Mouse (Mus musculus): ENCODE data around the gene Mtus2. TPM values are rescaled to one million over a fixed set of nuclear protein-coding genes. Genes with fewer than 3 reads are reported as not detected.

The Mtus2 gene
- total and polyA plus RNA-seq, 3 experiments: 0.03 to 0.13 TPM; not detected in 1

DNA sequence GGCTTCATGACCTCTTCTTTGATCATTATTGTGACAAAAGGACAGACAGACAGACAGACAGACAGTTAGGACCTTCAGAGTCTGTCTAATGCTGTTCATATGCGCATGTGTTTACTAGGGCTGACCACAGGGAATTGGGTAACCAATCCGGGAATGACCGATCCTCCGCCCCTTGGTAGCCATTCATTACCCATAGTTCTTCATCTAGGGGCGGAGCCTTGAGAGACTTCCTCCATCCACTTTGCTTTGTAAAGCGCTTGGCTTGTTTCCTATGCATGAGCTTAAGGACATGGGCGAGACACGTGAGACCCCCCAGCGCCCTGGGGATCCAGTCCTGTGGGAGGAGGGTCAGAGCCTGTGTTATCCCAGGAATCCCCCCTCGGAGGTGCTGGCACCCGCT lies 345.8 kb downstream of the Mtus2 start:
- H3K79me2 ChIP-seq (replicated peaks; ENCODE audit: control insufficient read depth, extremely low read depth, insufficient read depth, poor library complexity, severe bottlenecking): no peaks in the 10 kb centered on the region
- no peak overlapping the region for H3K4me2 ChIP-seq (ENCODE audit: insufficient read depth, low read depth, poor library complexity, severe bottlenecking)
- no peak for TF ChIP-seq MAX (IDR thresholded peaks at IDR 0.05; ENCODE audit: low read length)
- TF ChIP-seq RCOR1 (conservative IDR thresholded peaks at IDR 0.05; ENCODE audit: low read depth, low read length): no peak
- TF ChIP-seq CHD1 (IDR thresholded peaks at IDR 0.05; ENCODE audit: low read depth, low read length): no peak
- no peak for TF ChIP-seq POLR2A (IDR thresholded peaks at IDR 0.05; ENCODE audit: low read depth, low read length)
- TF ChIP-seq JUN (IDR thresholded peaks at IDR 0.05; ENCODE audit: insufficient read depth, low read depth, low read length): no peak
- H3K36me3 ChIP-seq (replicated peaks in 1 of 2; ENCODE audit: control insufficient read depth in 1 of 2, insufficient read depth in 1 of 2, low read length in 1 of 2): no peaks in the 10 kb centered on the region
- DNase-seq (ENCODE audit: extremely low read depth): no peak
- no peak overlapping the region for H3K4me3 ChIP-seq (replicated peaks in 1 of 3; ENCODE audit: low read depth in 2 of 3, low read length in 2 of 3, poor library complexity in 1 of 3)
- in situ Hi-C loops (cut with MboI; ENCODE audit: low pct_ligation_motif_present, low pct_unique_long_range_greater_than_20kb, low sequenced_read_pairs): no loop called here
- peaks cover 12% of the 10 kb centered on the region for H3K9me3 ChIP-seq (replicated peaks; ENCODE audit: low read length)
- peaks cover 0 to 3% of the 10 kb centered on the region in 2 experiments; a peak in 2 of 4 replicates for H3K4me1 ChIP-seq (ENCODE audit: control insufficient read depth in 1 of 2, insufficient read depth in 2 of 2)
- no peak overlapping the region for H3K27ac ChIP-seq (ENCODE audit: insufficient read depth, low read depth)
- dilution Hi-C loops (cut with MboI; ENCODE audit: extremely low pct_ligation_motif_present, extremely low pct_unique_long_range_greater_than_20kb, low sequenced_read_pairs): no loop called here
- H3K9ac ChIP-seq (ENCODE audit: insufficient read depth, low read depth): no peak overlapping the region
- peaks cover 57% of the 10 kb centered on the region for H3K27me3 ChIP-seq (replicated peaks)

DNA sequence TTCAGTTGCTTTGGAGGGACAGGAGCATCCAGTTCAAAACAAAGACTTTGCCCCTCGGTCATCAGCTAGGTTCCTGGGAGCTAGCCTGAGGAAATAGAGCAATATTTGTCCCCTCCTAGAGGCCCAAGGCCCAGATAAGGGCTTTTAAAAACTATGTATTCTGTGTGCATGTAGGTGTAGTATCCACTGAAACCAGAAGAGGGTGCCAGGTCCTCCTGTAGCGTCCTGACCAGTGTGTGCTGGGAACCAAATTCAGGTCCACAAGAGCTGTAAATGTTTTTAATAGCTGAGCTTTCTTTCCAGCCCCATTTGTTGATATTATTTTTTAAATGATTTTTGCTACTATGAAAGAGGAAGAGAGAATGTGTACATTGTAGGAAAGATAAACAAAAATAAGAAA lies 347.0 kb downstream of the Mtus2 start:
- Histone ChIP-seq H3K79me2 (replicated peaks; ENCODE audit: control insufficient read depth, extremely low read depth, insufficient read depth, poor library complexity, severe bottlenecking) (no peaks in the 10 kb centered on the region), H3K4me2 (ENCODE audit: insufficient read depth, low read depth, poor library complexity, severe bottlenecking) (no peak overlapping the region), H3K9ac (ENCODE audit: insufficient read depth, low read depth) (no peak overlapping the region), H3K4me3 (replicated peaks in 1 of 3; ENCODE audit: low read depth in 2 of 3, low read length in 2 of 3, poor library complexity in 1 of 3) (no peak overlapping the region), H3K36me3 (replicated peaks in 1 of 2; ENCODE audit: control insufficient read depth in 1 of 2, insufficient read depth in 1 of 2, low read length in 1 of 2) (no peaks in the 10 kb centered on the region), H3K9me3 (replicated peaks; ENCODE audit: low read length) (peaks cover 12% of the 10 kb centered on the region), H3K4me1 (ENCODE audit: control insufficient read depth in 1 of 2, insufficient read depth in 2 of 2) (peaks cover 0 to 3% of the 10 kb centered on the region in 2 experiments; a peak in 2 of 4 replicates), H3K27me3 (replicated peaks) (peaks cover 46% of the 10 kb centered on the region), H3K27ac (ENCODE audit: insufficient read depth, low read depth) (no peak overlapping the region)
- DNase-seq (ENCODE audit: extremely low read depth): no peak
- no peak for TF ChIP-seq CHD1 (IDR thresholded peaks at IDR 0.05; ENCODE audit: low read depth, low read length)
- dilution Hi-C loops (cut with MboI; ENCODE audit: extremely low pct_ligation_motif_present, extremely low pct_unique_long_range_greater_than_20kb, low sequenced_read_pairs) (no loop called here), in situ Hi-C loops (cut with MboI; ENCODE audit: low pct_ligation_motif_present, low pct_unique_long_range_greater_than_20kb, low sequenced_read_pairs) (no loop called here)

DNA sequence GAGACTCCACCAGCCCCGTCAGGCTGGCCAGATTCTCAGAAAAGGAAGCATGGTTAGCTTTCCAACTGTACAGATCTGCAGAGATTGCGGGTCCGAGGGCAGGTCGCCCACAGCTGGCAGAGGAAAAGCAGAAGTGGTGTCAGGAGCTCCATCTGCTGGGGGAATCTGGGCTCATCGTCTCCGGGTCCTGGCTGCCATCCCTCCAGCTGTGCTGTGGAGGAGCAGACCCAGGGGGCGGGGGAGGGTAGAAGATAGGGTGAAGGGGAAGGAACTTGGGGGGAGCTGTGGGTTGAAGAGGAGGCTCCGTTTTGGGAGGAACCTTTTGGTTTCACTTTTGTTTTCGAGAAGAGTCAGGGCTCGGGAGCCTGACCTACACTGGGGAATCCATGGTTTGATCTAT lies 353.7 kb downstream of the Mtus2 start:
- peak overlapping the region; percentile 39 for H3K4me2 ChIP-seq (ENCODE audit: insufficient read depth, low read depth, poor library complexity, severe bottlenecking)
- TF ChIP-seq SMC3 (IDR thresholded peaks at IDR 0.05; ENCODE audit: low read depth, low read length) (peak; percentile 57), JUND (conservative IDR thresholded peaks at IDR 0.05; ENCODE audit: low read depth, low read length) (no peak), RAD21 (IDR thresholded peaks at IDR 0.05; ENCODE audit: low read depth, low read length) (peak; percentile 39), HCFC1 (IDR thresholded peaks at IDR 0.05; ENCODE audit: low read depth, low read length) (no peak), ETS1 (conservative IDR thresholded peaks at IDR 0.05; ENCODE audit: low read depth, low read length) (peak; percentile 54), CHD1 (IDR thresholded peaks at IDR 0.05; ENCODE audit: low read depth, low read length) (no peak), SIN3A (IDR thresholded peaks at IDR 0.05; ENCODE audit: low read length) (no peak), ELF1 (IDR thresholded peaks at IDR 0.05; ENCODE audit: low read depth, low read length) (0 out of 2 replicates have a peak, but pooled peaks have one; percentile 17), TCF12 (IDR thresholded peaks at IDR 0.05; ENCODE audit: low read depth, low read length) (peak; percentile 37; the same call in 1 of the 2 replicates), EP300 (IDR thresholded peaks at IDR 0.05; ENCODE audit: low read length) (peak; percentile 22; the same call in 1 of the 2 replicates), ZKSCAN1 (IDR thresholded peaks at IDR 0.05; ENCODE audit: borderline replicate concordance, low read depth, low read length) (no peak), CTCF (conservative IDR thresholded peaks at IDR 0.05 in 1 of 2, IDR thresholded peaks at IDR 0.05 in 1 of 2; ENCODE audit: low read depth in 2 of 2, low read length in 2 of 2) (peak in 1 of 2 experiments; percentile 73; a peak in 2 of 4 replicates), NELFE (IDR thresholded peaks at IDR 0.05; ENCODE audit: low read depth, low read length) (no peak), IRF4 (IDR thresholded peaks at IDR 0.05; ENCODE audit: low read depth, low read length) (peak; percentile 61; the same call in 1 of the 2 replicates), MAZ (IDR thresholded peaks at IDR 0.05; ENCODE audit: low read depth, low read length) (0 out of 2 replicates have a peak, but pooled peaks have one; percentile 33), USF1 (IDR thresholded peaks at IDR 0.05; ENCODE audit: low read depth, low read length) (no peak)

More for the DNA sequence above, 353.7 kb downstream of the Mtus2 start:
- Histone ChIP-seq H3K36me3 (replicated peaks in 1 of 2; ENCODE audit: control insufficient read depth in 1 of 2, insufficient read depth in 1 of 2, low read length in 1 of 2) (no peaks in the 10 kb centered on the region), H3K79me2 (replicated peaks; ENCODE audit: control insufficient read depth, extremely low read depth, insufficient read depth, poor library complexity, severe bottlenecking) (no peaks in the 10 kb centered on the region), H3K4me1 (ENCODE audit: control insufficient read depth in 1 of 2, insufficient read depth in 2 of 2) (peaks cover 0 to 3% of the 10 kb centered on the region in 2 experiments; a peak in 2 of 4 replicates), H3K4me3 (replicated peaks in 1 of 3; ENCODE audit: low read depth in 2 of 3, low read length in 2 of 3, poor library complexity in 1 of 3) (peak overlapping the region; percentile 40 to 48 (median 42)), H3K9ac (ENCODE audit: insufficient read depth, low read depth) (peak overlapping the region; percentile 41), H3K27ac (ENCODE audit: insufficient read depth, low read depth) (no peak overlapping the region), H3K9me3 (replicated peaks; ENCODE audit: low read length) (peaks cover 2% of the 10 kb centered on the region), H3K27me3 (replicated peaks) (peaks cover 13% of the 10 kb centered on the region)
- dilution Hi-C loops (cut with MboI; ENCODE audit: extremely low pct_ligation_motif_present, extremely low pct_unique_long_range_greater_than_20kb, low sequenced_read_pairs) (no loop called here), in situ Hi-C loops (cut with MboI; ENCODE audit: low pct_ligation_motif_present, low pct_unique_long_range_greater_than_20kb, low sequenced_read_pairs) (no loop called here)
- peak; percentile 83 for DNase-seq (ENCODE audit: extremely low read depth)

All from CH12.LX (cell line).